Mouse (Mus musculus) T-helper 1 cell (primary cell): Measurements from ENCODE around the gene Dnajc5.
"Not testable (repeated sequence)": the region's sequence is repeated elsewhere in the genome, so short reads cannot be mapped to it uniquely, and the experiment has no call there.

ENCODE experiments used
- in situ Hi-C: fragments of 300-600 bp; cut with MboI, MseI; formaldehyde crosslinking; loops from one replicate; pipeline ENCODE4 v1.15.1; 2025; ENCODE audit warnings: high pct_unique_total_duplicates

Dnajc5 gene

DNA sequence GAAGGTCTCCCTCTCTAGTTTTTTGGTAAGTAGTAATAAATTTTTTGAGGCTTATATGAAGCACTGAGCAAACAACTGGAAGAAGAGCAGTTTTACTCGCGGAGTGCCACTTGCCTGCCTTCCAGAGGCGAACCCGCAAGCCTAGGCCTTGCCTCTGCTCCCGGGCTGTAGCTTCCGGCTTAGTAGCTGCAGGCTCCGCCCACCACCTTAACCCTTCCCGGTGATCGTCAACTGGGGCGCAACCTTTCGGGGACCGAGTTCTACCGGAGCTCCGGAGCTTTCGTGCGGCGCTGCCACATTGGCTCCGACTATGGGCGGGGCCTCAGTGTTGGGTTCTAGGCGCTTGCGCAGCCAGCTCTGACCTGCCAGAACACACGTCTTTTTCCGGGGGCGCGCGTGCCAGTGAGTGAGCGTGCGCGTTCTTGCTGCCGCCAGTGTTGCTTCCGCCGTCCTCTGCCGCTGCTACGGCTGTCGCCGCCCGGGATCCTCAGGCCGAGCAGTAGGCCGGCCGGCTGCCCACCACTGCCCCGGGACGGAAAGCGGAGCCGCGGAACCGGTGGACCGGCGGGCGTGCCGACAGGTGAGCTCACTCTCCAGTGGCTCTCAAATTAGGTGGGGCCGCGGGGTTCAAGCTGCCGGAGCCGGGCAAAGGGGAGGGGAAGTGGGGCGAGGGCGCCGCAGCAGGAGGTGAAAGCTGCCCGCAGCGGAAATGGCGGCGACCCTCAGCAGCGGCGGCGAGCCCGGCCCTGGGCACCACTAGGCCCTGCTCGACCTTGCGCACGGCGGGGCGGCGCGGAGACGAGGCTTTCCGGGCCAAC, at the start of gene Dnajc5:
Dnajc5 (plus strand) TSS at position 368 of the 818 bp plus-strand sequence.
- in situ Hi-C loops = loop anchor here (5.0 kb wide), 1 partner anchor 72 kb away; the partner anchor contains the start of genes Prpf6 and Zfp512b

DNA sequence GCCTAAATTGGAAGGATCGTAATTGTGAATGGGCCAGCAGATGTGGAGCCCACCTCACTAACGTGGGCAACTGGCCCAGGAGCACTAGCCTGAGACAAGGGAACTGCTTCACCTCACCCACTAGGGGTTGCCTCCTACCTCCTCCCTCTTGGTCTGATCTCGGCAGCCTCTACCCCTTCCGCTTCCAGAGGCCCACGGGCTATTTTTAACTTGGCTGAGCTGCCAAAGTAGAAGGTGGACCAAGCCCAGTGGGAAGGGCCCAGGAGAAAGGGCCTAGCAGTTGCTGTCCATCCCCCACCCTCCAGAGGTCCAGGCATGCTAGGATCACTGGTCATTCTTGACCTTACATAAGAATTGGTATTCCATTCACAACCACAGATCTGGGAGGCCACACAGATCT, 49.0 kb upstream of the Dnajc5 start:
- in situ Hi-C loops = no loop called here

DNA sequence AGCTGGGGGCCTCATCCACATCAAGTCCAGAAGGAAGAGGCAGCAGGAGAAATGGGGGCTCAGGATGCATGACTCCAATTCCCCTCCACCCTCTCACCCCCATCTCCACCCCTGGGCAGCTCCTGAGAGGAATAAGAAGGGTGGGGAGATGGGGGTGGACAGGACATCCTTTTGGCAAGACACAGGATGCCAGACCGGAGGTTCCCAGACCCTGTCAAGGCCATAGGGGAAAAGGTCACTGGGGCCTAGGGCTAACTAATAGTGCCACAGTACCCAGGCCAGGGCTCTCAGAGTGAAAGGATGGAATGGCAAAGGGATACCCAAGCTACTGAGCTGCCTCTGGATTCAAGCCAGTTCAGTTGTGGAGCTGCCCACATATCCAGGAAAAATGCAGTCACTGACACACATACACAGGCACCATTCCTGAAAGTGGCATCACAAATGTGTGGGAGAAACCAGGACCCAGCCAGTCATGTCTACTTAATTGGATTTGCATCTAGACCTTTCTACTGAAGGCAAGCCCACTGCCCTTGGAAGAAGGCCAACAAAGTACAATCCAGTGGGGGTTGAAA, 47.9 kb upstream of the Dnajc5 start:
- in situ Hi-C loops = no loop called here

DNA sequence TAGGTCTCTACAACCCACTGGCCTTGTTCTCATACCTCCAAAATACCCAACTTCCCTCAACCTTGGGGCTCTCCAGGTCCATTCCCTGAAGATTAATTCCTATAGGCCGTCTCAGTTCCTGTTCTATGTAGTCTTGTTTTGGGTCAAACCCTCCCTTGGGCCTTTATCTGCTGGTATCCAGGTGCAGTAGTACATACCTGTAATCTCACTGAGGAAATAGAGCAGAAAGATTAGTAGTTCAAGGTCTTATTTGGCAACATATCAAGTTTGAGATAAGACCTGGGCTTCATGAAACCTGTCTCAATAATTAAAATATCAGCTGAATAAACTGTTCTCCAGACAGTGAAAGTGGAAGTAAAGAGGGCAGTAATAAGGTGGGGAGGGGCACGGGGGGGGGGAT, 37.2 kb upstream of the Dnajc5 start:
- in situ Hi-C loops = no loop called here

DNA sequence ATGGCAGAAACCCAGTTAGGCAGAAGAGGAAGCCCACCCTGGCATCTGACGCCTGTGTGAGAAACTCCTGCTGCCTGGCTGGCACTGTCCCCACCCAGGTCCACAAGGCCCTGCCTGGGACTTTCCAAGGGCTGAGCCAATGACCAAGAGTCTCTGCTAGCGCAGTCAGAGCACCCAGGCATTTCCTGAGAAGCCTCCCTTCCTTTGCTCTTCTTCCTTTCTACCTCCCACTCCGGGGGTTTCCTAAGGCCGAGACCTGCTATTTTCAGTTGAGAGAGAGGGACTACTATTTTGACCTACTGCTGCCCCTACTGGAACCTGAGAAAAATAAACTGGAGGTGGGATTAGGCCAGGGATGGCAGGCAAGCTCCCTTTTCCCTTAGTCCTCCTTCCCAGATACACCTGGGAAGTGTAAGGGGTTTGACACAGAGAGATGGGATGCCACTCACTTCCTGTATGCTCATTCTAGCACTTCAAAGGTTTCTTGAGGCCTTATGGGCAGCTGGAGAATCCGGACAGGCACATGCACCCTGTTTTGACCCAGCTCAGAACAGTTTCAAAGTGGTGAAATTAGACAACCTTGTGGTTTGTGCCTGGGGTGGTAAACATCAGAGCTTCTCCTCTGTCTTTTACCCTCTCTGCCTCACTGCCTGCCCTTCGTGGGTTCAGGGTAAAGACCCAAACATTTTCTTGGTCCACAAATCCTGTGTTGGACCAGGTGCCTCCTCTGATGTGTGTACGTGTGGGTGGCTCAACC, 36.5 kb upstream of the Dnajc5 start:
- in situ Hi-C loops = no loop called here

DNA sequence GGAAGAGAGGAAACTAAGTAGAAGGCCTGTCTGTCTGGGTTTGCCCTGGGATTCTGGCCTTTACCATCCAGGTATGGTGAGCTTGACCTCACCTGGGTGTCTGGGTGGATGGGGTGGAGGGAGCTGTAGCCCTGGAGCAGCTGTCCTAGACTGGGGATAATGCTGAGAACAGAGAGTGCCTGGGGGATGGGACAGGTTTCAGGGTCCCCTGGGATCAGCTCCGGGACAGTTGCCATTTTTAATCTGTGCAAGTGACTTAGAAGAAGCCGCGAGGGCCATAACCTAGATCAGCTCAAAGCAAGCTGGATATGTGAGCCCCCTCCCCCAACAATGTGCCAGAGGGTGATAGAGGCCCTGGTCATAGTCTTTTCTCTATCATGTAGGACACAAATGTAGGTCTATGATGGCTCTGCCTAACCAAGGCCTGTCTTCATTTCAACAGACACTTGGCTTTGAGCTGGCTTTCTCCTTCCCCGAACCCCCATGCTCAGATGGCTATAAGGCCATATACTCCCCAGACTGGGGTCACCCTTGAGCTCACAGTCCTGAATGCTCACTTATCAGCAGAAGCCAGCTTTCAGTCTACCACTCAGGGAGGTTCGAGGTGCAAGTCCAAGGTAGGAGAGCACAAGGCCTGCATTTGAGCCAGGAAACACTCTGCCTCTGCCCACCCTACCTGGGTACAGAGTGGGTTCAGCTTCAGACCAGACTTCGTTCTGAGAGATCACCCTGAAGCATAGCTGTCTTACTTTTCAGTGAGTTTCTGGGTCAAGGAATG, 35.6 kb upstream of the Dnajc5 start:
- in situ Hi-C loops = loop anchor here (5.0 kb wide), 2 partner anchors 32 to 67 kb away; no protein-coding TSS in a partner anchor

DNA sequence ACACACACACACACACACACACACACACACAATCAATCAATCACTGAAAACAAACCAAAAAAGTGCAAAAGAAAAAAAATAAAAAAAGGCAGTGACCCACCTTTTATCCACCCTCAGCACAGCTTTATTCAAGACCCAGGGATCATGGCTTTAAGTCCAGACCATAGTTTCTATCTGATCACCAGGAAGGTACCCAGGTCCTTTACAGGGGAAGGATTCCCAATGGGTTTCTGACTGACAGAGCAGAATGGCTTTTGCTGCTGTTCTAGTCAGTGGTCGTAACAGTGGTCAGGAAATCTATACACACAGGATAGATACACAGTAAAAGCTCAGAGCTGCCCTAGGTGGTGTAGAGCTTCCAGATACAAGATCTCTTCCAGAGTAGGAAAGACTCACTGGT, 34.5 kb upstream of the Dnajc5 start:
- in situ Hi-C loops = loop anchor here (5.0 kb wide), 2 partner anchors 33 to 68 kb away; no protein-coding TSS in a partner anchor

DNA sequence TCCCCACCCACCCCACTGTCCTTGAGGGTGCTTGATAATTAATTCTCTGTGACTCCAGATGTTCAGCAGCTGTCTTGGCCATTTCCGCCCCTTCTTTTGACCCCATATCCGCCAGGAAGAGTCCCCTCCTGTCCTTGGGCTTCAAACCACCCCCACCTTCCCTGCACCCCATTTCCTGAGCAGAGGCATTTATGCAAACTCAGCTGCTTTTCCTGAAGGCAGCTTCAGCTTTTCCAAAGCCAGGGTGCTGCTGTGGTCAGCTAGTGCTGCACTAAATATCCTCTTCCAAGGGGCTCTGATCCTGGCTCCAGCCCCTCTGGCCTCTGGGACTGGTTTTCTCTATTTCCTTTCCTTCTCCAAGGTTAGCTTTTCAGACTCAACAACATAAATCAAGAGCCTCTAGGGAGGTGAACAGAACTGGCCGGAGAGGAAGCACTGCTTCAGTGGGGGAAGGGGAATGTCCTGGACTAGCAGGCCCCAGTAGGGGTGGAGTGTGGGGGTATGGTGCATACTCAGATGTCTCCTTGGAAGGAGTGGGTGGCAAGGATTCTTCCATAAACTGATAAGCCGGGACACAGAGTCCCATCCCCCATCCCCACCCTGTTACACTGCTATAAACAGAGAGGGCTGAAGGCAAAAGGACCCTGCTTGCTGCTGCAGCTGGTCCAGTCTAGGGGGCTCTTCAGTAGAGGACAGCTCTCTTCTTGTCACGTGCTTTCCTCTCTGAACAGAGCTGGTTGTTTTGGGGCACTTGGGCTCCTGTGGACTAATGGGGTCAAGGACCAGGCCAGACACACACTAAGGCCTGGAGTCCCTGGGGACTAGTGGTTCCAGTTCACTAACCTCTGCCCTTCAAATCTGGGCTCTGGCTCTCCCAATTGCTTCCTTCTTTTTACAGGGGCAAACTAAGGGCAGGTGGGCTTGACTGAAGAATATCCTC, 32.7 kb upstream of the Dnajc5 start:
- in situ Hi-C loops = loop anchor here (5.0 kb wide), 2 partner anchors 35 to 70 kb away; no protein-coding TSS in a partner anchor

DNA sequence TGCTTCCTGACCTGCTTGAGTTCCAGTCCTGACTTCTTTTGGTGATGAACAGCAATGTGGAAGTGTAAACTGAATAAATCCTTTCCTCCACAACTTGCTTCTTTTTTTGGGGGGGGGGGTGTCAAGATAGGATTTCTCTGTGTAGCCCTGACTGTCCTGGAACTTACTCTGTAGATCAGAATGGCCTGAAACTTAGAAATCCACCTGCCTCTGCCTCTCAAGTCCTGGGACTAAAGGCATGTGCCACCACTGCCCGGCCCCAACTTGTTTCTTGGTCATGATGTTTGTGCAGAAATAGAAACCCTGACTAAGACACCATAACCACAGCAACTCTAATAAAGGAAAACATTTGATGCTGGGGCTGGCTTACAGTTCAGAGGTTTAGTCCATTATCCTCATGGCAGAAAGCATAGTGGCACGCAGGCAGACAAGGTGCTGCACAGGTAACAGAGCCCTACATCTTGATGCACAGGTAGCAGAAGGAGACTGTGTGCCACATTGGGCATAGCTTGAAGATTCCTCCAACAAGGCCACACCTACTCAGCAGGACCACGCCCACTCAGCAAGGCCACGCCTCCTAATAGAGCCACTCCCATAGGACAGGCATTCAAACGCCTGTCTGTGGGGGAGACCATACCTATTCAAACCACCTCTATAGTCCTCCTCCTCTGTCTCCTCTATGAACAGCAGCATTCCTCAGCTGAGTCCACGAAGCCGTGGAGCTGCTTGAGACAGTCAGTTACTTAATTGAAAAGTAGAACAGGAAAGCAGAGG, 28.7 kb upstream of the Dnajc5 start:
- in situ Hi-C loops = loop anchor here (5.0 kb wide), 1 partner anchor 99 kb away; no protein-coding TSS in a partner anchor

DNA sequence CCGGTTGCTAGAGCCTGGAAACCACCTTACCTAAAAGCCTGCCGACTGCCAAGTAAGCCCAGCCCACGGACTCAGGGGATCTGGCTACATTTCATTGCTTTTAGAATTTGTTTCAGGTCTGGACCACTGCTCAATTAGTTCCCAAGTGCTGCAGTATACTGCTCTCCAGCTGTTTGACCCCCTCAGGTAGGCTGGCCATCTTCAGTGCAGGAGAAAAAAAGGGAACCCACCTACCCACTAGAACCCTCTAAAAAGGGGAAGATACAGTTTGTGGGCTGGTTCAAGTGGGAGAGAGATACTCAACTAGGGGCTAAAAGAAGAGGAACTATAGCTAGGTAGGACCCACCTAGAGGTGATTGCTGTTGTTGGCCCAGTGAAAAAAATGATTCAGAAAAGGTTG, 28.1 kb upstream of the Dnajc5 start:
- in situ Hi-C loops = loop anchor here (5.0 kb wide), 1 partner anchor 100 kb away; no protein-coding TSS in a partner anchor

DNA sequence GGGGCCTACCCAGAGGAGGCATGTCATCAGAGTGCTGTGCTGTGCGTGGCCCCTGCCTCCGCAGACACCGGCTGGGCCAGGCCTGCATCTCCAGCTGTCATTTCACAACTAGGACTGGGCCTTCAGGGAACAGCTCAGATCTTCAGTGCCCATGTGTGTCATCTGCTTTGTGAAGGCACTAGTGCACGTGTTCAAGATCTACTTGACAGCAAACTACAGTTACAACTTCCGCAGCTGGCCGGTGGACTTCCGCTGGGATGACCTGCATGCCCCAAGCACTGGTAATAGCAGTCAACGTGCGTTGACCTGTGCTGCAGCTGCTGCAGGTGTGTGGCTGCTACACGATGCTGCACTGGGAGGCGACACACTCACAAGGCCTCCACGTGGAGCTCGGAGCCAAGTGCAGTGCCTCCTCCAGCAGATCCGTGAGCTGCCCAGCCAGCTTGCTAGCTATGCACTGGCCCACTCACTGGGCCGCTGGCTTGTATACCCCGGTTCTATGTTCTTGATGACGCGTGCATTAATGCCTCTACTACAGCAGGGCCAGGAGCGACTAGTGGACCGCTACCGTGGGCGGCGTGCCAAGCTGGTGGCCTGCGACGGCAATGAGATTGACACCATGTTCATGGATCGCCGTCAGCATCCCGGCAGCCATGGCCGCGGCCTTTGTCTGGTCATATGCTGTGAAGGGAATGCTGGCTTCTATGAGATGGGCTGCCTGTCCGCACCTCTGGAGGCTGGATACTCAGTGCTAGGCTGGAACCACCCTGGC, 26.9 kb upstream of the Dnajc5 start, which contains the start of gene Abhd16b:
Abhd16b (plus strand) TSS at position 51 of the 772 bp plus-strand sequence.
- in situ Hi-C loops = loop anchor here (5.0 kb wide), 1 partner anchor 101 kb away; no protein-coding TSS in a partner anchor

DNA sequence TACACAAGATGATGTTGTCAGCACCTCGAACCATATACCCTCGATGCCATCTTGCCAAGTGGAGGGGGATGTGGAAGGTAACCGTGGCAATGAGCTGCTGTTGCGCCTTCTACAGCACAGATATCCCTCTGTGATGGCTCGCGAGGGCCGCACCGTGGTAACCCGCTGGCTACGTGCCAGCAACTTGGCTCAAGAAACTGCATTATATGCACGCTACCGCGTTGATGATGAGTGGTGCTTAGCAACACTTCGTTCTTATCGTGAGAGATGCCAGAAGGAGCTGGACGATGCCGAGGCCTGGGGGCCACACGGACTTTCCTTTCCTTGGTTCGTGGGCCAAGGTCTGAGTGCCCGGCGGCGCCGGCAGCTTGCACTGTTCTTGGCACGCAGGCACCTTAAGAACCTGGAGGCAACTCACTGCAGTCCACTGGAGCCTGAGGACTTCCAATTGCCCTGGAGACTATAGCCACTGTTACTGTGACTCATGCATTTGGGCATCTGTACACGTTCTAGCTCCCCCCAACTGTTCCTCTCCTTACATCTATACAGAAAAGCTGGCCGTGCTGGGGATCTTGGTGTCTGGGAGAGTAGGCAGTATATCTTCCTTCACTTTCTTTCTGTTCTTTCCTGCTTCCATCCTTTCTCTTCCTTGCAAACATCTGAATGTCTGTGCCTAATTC, 25.9 kb upstream of the Dnajc5 start:
- in situ Hi-C loops = loop anchor here (5.0 kb wide), 1 partner anchor 102 kb away; no protein-coding TSS in a partner anchor

DNA sequence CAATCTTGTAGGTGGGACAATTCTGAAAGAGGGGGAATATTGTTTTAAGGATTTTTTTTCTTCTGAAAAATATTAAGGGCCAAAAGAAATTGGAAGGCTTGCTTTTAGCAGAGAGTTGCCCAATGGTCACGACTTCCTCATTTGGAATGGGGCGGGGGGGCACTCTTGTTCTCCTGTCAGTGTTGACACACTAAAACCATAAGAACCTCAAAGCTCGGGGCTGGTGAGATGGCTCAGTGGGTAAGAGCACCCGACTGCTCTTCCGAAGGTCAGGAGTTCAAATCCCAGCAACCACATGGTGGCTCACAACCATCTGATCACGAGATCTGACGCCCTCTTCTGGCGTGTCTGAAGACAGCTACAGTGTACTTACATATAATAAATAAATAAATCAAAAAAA, 24.4 kb upstream of the Dnajc5 start:
- in situ Hi-C loops = not testable (repeated sequence)

DNA sequence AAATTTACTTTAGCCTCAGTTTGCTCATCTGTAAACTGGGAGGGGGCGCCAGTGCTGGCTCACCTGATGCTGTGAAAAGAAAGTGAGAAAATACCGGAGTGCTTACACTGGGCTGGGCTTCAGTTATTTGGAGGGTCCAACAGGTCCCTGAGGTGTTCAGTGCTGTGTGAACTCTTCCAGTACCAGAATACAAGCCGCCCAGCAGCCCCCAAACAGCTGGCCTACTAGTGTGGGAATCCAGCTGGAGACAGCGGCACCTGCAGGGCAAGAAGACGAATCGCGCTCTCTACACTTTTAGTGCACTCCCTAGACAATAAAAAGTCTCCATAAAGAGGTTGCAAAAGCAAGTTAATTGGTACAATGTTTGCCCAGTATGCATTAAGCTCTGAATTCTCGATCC, 24.0 kb upstream of the Dnajc5 start:
- in situ Hi-C loops = no loop called here

DNA sequence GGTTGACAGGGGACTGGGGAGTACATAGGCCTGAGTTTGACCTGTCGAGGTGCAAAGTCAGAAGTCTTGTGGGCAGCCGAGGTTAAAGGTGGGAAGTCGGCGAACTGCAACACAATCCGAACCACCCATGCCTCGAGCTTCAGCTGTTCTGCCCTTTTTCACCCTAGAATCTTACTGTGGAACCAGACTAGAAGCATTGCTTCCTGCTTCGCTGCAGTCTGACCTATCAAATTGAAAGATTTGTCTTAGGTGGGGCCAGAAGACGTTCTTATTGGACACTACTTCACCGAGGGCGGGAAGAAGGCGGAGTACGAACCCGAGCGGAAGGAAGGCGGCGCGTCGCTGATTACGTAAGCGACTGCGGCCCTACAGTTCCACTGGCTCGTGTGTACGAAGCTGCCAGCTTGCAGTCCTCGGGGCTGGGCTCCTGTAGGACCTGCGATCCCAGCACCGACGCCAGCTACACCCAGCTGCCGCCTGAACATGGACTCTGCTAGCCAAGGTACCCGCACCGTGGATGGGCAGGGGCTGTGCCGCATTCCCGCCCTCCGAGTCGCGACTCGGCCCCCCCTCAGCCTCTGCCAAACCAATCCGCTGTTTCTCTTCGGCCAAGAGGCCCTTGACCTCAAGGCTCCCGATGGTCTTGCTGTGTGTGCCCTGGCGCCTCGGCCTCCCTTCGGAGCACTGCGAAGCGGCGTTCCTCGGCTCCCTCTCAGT, 23.3 kb upstream of the Dnajc5 start, which contains the start of gene Tpd52l2:
Tpd52l2 (plus strand) TSS at position 312 of the 717 bp plus-strand sequence.
- in situ Hi-C loops = no loop called here

DNA sequence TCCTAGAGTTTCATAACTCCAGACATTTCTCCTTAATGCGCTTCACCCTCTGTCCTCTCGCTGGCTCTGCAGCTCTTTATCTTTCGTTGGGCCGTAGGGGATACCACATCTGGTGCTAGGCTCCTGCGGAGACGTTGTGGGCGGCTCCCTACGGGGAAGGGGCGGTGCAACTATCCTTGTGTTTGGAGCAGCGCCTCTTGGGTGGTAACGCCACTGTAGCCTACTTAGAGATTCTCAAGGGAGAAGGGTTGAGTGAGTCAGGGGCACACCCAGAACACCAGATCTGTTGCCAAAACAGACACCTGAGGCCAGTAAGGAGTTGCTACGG, 22.8 kb upstream of the Dnajc5 start:
- in situ Hi-C loops = no loop called here

DNA sequence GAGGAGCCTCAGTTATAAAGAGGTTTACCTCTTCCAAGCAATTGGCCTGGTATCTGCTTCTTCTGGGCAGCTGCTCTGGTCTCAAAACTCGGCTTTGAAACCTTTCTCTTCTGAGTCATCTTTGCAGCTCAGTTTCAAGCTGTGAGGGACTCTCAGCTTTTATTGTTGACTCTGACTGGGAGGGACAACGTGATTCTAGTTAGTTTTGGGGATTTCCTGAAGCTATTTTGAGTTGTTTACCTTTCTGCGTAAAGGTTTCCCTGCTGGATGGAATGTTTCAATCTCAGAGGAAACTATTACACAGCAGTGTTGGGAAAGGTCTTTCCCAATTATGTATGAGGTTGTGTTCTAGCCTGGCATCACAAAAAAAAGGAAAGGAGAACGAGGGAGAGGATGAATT, 21.6 kb upstream of the Dnajc5 start:
- in situ Hi-C loops = no loop called here
